Mouse (Mus musculus) embryonic facial prominence, embryonic 14.5 days (tissue): ENCODE data around the gene Olfr1441. TPM values are rescaled to one million over a fixed set of nuclear protein-coding genes. Genes with fewer than 3 reads are reported as not detected.
A peak's percentile ranks its signal among the peaks of the same experiment; 100 is the strongest.

Source experiments
- ATAC-seq: fragments of 200-750 bp; cut with Nextera tagmentation; 2 replicates; pipeline ENCODE4 v1.8.0; 2017; ENCODE audit warnings: low read depth, moderate number of reproducible peaks, moderate TSS enrichment
- DNase-seq: peaks from one replicate; pipeline ENCODE4 v3.0.0-alpha.2; 2015; ENCODE audit warnings: low spot score
- H3K27ac ChIP-seq: fragments of 300-500 bp; sonication (generic); replicated peaks from 2 replicates; pipeline ENCODE4 v1.5.1; 2014; ENCODE audit warnings: low read depth, mild to moderate bottlenecking, low read length, moderate library complexity
- H3K27me3 ChIP-seq: fragments of 300-500 bp; sonication (generic); replicated peaks from 2 replicates; pipeline ENCODE4 v1.6.1; 2014; ENCODE audit warnings: low read length; ENCODE audit not compliant: control insufficient read depth, insufficient read depth
- H3K36me3 ChIP-seq: fragments of 300-500 bp; sonication (generic); 2 replicates; pipeline ENCODE4 v1.6.1; 2014; ENCODE audit warnings: low read length, mixed read lengths; ENCODE audit not compliant: control insufficient read depth, insufficient read depth
- H3K4me1 ChIP-seq: fragments of 300-500 bp; sonication (generic); 2 replicates; pipeline ENCODE4 v1.6.1; 2014; ENCODE audit warnings: antibody characterized with exemption, low read length; ENCODE audit not compliant: control insufficient read depth, insufficient read depth
- H3K4me2 ChIP-seq: fragments of 300-500 bp; sonication (generic); 2 replicates; pipeline ENCODE4 v1.6.1; 2014; ENCODE audit warnings: low read depth, mild to moderate bottlenecking, low read length, moderate library complexity, mixed read lengths
- H3K4me3 ChIP-seq: fragments of 300-500 bp; sonication (generic); 2 replicates; pipeline ENCODE4 v1.5.1; 2014; ENCODE audit warnings: low read depth, mild to moderate bottlenecking, low read length
- H3K9ac ChIP-seq: fragments of 300-500 bp; sonication (generic); 2 replicates; pipeline ENCODE4 v1.6.1; 2014; ENCODE audit warnings: low read depth, mild to moderate bottlenecking, low read length, moderate library complexity, mixed read lengths
- H3K9me3 ChIP-seq: fragments of 300-500 bp; sonication (generic); 2 replicates; pipeline ENCODE4 v1.6.1; 2016; ENCODE audit warnings: low read length; ENCODE audit not compliant: control insufficient read depth
- WGBS: fragments of 180-500 bp; shearing (Covaris S2); extraction: QIAGEN DNeasy Blood & Tissue Kit; methylation state at CpG from one replicate; pipeline ENCODE4 v1.1.7; 2014; 5-methylcytosine and 5-hydroxymethylcytosine counted together
- polyA plus RNA-seq: library from polyadenylated mRNA; unstranded; fragments of >200 nt; fragmentation: Nextera tagmentation; extraction: Ambion mirVana; gene quantifications from 2 replicates; pipeline ENCODE4 v1.2.1, GENCODE M21; 2014

The Olfr1441 gene
- polyA plus RNA-seq = 0.18 TPM in 1 of 2 replicates, not detected in the other

DNA sequence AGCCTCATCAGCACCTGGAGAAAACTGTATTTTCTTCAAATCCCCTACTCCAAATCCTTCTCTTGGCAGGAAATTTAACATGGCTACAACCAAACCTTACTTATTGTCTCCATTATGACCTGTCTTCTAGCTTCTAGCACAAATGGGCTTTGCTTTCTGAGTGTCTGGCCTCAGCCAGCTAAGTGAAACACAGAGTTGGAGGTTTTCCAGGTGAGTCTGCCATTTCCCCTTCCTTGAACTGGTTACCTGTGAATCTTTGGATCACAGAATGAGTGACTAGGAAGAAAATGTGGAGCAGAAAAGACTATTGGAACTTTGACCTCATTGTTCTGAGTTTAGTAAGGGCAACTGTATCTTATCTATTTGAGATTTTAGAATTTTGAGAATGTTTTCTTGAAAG lies at the start of gene Olfr1441:
Gene Olfr1441, plus strand, starts transcription at position 73 of the 400 bp plus-strand sequence.
- Histone ChIP-seq H3K9ac (no peak within 1 kb of the TSS), H3K4me2 (no peak within 1 kb of the TSS), H3K27ac (no peak within 1 kb of the TSS), H3K4me3 (no peak within 1 kb of the TSS), H3K36me3 (no peaks in the 10 kb centered on the region), H3K4me1 (no peaks in the 10 kb centered on the region), H3K9me3 (no peaks in the 10 kb centered on the region), H3K27me3 (no peaks in the 10 kb centered on the region)
- no peak for DNase-seq
- ATAC-seq = no peak

- H3K4me1 ChIP-seq = no peaks in the 10 kb centered on the region
- no peak for ATAC-seq
- H3K27ac ChIP-seq = no peak overlapping the region
- H3K9me3 ChIP-seq = no peaks in the 10 kb centered on the region
- no peaks in the 10 kb centered on the region for H3K36me3 ChIP-seq
- no peak for DNase-seq
- no peaks in the 10 kb centered on the region for H3K27me3 ChIP-seq
- 74% methylated on average over 3 of the region's 3 CpGs for WGBS
- no peak overlapping the region for H3K4me3 ChIP-seq
- H3K9ac ChIP-seq = no peak overlapping the region
- H3K4me2 ChIP-seq = no peak overlapping the region
These were observed 44.2 kb upstream of the Olfr1441 start for GRCm38 (mm10) chr19:12373004-12373403.

- no peaks in the 10 kb centered on the region for H3K4me1 ChIP-seq
- H3K9ac ChIP-seq = no peak overlapping the region
- no peaks in the 10 kb centered on the region for H3K27me3 ChIP-seq
- ATAC-seq (no peak), DNase-seq (no peak)
- no peaks in the 10 kb centered on the region for H3K9me3 ChIP-seq
- 55% methylated on average over 2 of the region's 2 CpGs for WGBS
- no peaks in the 10 kb centered on the region for H3K36me3 ChIP-seq
- H3K4me3 ChIP-seq = no peak overlapping the region
- H3K27ac ChIP-seq = no peak overlapping the region
- H3K4me2 ChIP-seq = no peak overlapping the region
These were observed 42.7 kb upstream of the Olfr1441 start for GRCm38 (mm10) chr19:12374465-12375025.

DNA sequence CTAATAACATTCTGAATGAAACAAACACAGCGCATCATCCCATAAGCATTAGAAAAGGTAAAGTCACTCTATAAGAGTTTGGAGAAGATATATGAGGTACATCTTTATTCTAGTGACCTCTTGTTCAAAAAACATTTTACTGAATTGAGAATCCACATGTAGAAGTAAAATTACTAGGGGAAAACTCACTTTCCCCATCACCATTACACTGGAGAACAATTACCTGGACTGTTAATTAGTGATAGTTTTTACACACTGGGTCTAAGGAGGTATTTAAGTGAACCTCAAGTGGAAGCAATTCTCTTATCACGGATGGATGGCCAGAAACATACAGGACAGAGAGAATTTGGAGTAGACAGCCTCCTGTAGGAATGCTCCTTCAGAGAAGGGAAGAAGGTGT lies 30.3 kb upstream of the Olfr1441 start, which contains the start of gene Olfr1440:
Gene Olfr1440, plus strand, starts transcription at position 301 of the 400 bp plus-strand sequence.
- H3K27me3 ChIP-seq = no peaks in the 10 kb centered on the region
- 76% methylated on average over 2 of the region's 2 CpGs for WGBS
- no peak within 1 kb of the TSS for H3K4me2 ChIP-seq
- H3K4me1 ChIP-seq = no peaks in the 10 kb centered on the region
- no peaks in the 10 kb centered on the region for H3K9me3 ChIP-seq
- no peak within 1 kb of the TSS for H3K9ac ChIP-seq
- DNase-seq (no peak), ATAC-seq (no peak)
- H3K4me3 ChIP-seq = no peak within 1 kb of the TSS
- no peak within 1 kb of the TSS for H3K27ac ChIP-seq
- H3K36me3 ChIP-seq = no peaks in the 10 kb centered on the region

GRCm38 (mm10) chr19:12413737-12414136 lies 3.5 kb upstream of the Olfr1441 start:
- no peak overlapping the region for H3K4me2 ChIP-seq
- H3K9ac ChIP-seq = no peak overlapping the region
- no peaks in the 10 kb centered on the region for H3K4me1 ChIP-seq
- H3K4me3 ChIP-seq = no peak overlapping the region
- no peaks in the 10 kb centered on the region for H3K27me3 ChIP-seq
- H3K9me3 ChIP-seq = no peaks in the 10 kb centered on the region
- DNase-seq = peak; percentile 52
- no peaks in the 10 kb centered on the region for H3K36me3 ChIP-seq
- peak overlapping the region; percentile 67 for H3K27ac ChIP-seq
- ATAC-seq = no peak

- DNase-seq (no peak), ATAC-seq (no peak)
- no peaks in the 10 kb centered on the region for H3K27me3 ChIP-seq
- no peak overlapping the region for H3K4me3 ChIP-seq
- no peak overlapping the region for H3K9ac ChIP-seq
- 82% methylated on average over 3 of the region's 3 CpGs for WGBS
- H3K36me3 ChIP-seq = no peaks in the 10 kb centered on the region
- H3K4me1 ChIP-seq = no peaks in the 10 kb centered on the region
- H3K9me3 ChIP-seq = no peaks in the 10 kb centered on the region
- H3K4me2 ChIP-seq = no peak overlapping the region
- no peak overlapping the region for H3K27ac ChIP-seq
These were observed 1.1 kb downstream of the Olfr1441 start for GRCm38 (mm10) chr19:12418312-12418711.

GRCm38 (mm10) chr19:12420555-12420954 lies 3.3 kb downstream of the Olfr1441 start:
- Histone ChIP-seq H3K4me1 (no peaks in the 10 kb centered on the region), H3K9ac (no peak overlapping the region), H3K36me3 (no peaks in the 10 kb centered on the region), H3K4me2 (no peak overlapping the region), H3K27me3 (no peaks in the 10 kb centered on the region), H3K4me3 (no peak overlapping the region), H3K27ac (no peak overlapping the region), H3K9me3 (no peaks in the 10 kb centered on the region)
- ATAC-seq (no peak), DNase-seq (no peak)
- 73% methylated on average over 6 of the region's 6 CpGs for WGBS

DNA sequence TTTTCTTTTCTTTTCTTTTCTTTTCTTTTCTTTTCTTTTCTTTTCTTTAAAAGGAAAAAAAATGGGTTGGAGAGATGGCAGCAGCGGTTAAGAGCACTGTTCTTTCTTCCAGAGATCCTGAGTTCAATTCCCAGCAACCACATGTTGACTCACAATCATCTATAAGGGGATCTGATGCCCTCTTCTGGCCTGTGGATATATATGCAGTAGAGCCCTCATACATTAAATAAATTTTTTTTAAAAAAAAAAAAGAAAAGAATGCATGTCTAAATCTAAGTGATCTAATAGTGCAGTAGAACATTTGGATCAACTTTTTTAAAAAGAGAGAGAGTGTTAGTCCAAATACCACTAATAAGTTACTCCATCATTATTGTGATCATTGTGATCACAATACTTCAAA lies 4.4 kb downstream of the Olfr1441 start:
- Histone ChIP-seq H3K27me3 (no peaks in the 10 kb centered on the region), H3K9ac (no peak overlapping the region), H3K4me2 (no peak overlapping the region), H3K9me3 (no peaks in the 10 kb centered on the region), H3K4me1 (no peaks in the 10 kb centered on the region), H3K36me3 (no peaks in the 10 kb centered on the region), H3K27ac (no peak overlapping the region), H3K4me3 (no peak overlapping the region)
- DNase-seq (no peak), ATAC-seq (no peak)
- 73% methylated on average over 1 of the region's 1 CpGs for WGBS

- Histone ChIP-seq H3K27ac (no peak overlapping the region), H3K9me3 (no peaks in the 10 kb centered on the region), H3K9ac (no peak overlapping the region), H3K4me1 (no peaks in the 10 kb centered on the region), H3K27me3 (no peaks in the 10 kb centered on the region; the same call in 1 of the 2 replicates), H3K4me3 (no peak overlapping the region), H3K4me2 (no peak overlapping the region), H3K36me3 (no peaks in the 10 kb centered on the region)
- no peak for DNase-seq
- no peak for ATAC-seq
- 78% methylated on average over 5 of the region's 5 CpGs for WGBS
These were observed 9.9 kb downstream of the Olfr1441 start for GRCm38 (mm10) chr19:12427101-12427500.
